In the genomic region with DNA sequence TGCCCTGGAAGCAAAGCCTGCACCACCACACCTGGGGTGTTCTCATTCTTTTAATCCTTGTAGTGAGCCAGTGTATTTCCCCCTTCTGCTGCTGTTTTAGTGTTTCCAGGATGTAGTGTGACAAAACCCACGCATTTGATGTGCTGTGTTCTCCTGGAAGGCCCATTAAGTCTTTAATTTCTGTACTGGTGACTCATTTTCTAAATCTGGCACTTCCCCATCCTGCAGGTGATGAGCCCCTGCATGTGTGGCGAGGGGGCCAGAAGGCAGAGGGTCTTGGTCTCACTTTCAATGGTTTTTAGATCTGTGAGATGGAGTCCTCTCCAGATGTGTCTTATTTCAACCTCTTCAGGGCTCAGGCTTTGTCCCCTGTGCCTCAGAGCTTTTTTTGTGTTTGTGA, we compare ENCODE assay signal across 23 mouse cellular contexts. TPM values are rescaled to one million over a fixed set of nuclear protein-coding genes. Genes with fewer than 3 reads are reported as not detected.
DNase-seq lines count a peak whose midpoint lies in the region; TF ChIP-seq lines count a peak whose summit lies in the region.
"Had no signal": no experiment of that assay in that cellular context is flagged by ENCODE, and none has a peak within 500 bp of the region (broad histone marks: within the 10 kb centered on the region; RNA-seq: fewer than 3 reads in every experiment).

No protein-coding gene starts in this region.

- no peak for DNase-seq in testis, postnatal 10 days (ENCODE audit: low spot score)
- DNase-seq in brain, adult 2 months (ENCODE audit: low read depth, low spot score): peak; percentile 33
- no peak for DNase-seq in Muller cell, postnatal 12 days (ENCODE audit: inconsistent ontology term)
- no peak for DNase-seq in cerebellum, adult 9-10 months
- DNase-seq: adrenal gland, adult 2 months; adrenal gland, postnatal 14 days; cerebellum, adult 18-20 months; cerebellum, adult 9-11 months; cerebellum, postnatal 25 days; gastrocnemius, postnatal 10 days; gastrocnemius, postnatal 36 days; heart, adult 2 months; heart, postnatal 14 days; heart, postnatal 4 days had no signal

- no peaks in the 10 kb centered on the region for H3K27me3 ChIP-seq in testis, adult 2 months (ENCODE audit: control insufficient read depth, insufficient read depth, low read length)
- H3K27me3 ChIP-seq in small intestine, adult 2 months (ENCODE audit: control insufficient read depth, insufficient read depth, low read length): no peaks in the 10 kb centered on the region
- H3K27me3 ChIP-seq: embryonic facial prominence, embryonic 13.5 days; forebrain, embryonic 13.5 days; heart, embryonic 13.5 days; hindbrain, embryonic 15.5 days; intestine, embryonic 15.5 days had no signal

- 0 out of 2 replicates have a peak overlapping the region, but pooled peaks have one; percentile 19 for H3K27ac ChIP-seq in testis, adult 2 months (ENCODE audit: control insufficient read depth, insufficient read depth, low read depth, low read length)
- peak overlapping the region; percentile 22 for H3K27ac ChIP-seq in small intestine, adult 2 months (ENCODE audit: insufficient read depth, low read depth, low read length)
- H3K27ac ChIP-seq: embryonic facial prominence, embryonic 13.5 days; forebrain, embryonic 10.5 days; forebrain, embryonic 13.5 days; heart, adult 2 months; heart, embryonic 10.5 days; heart, embryonic 13.5 days; hindbrain, embryonic 15.5 days; intestine, embryonic 15.5 days had no signal

- H3K4me1 ChIP-seq in testis, adult 2 months (ENCODE audit: control insufficient read depth, insufficient read depth, low read length): peaks cover 2% of the 10 kb centered on the region
- no peaks in the 10 kb centered on the region for H3K4me1 ChIP-seq in small intestine, adult 2 months (ENCODE audit: control insufficient read depth, insufficient read depth, insufficient read length, low read length)
- H3K4me1 ChIP-seq: embryonic facial prominence, embryonic 13.5 days; forebrain, embryonic 10.5 days; forebrain, embryonic 13.5 days; heart, embryonic 13.5 days; hindbrain, embryonic 15.5 days; intestine, embryonic 15.5 days had no signal

- no peak overlapping the region for H3K4me3 ChIP-seq in testis, adult 2 months (ENCODE audit: control insufficient read depth, low read depth, low read length)
- H3K4me3 ChIP-seq in small intestine, adult 2 months (ENCODE audit: low read depth, low read length): no peak overlapping the region
- H3K4me3 ChIP-seq: embryonic facial prominence, embryonic 13.5 days; forebrain, embryonic 10.5 days; forebrain, embryonic 13.5 days; heart, adult 2 months; heart, embryonic 10.5 days; heart, embryonic 13.5 days; hindbrain, embryonic 15.5 days; intestine, embryonic 15.5 days had no signal

- peaks cover 3% of the 10 kb centered on the region for H3K36me3 ChIP-seq in testis, adult 2 months (ENCODE audit: control insufficient read depth, insufficient read depth, low read length)
- H3K36me3 ChIP-seq in small intestine, adult 2 months (ENCODE audit: control insufficient read depth, insufficient read depth, low read length): peaks cover 75% of the 10 kb centered on the region

- no peak for TF ChIP-seq CTCF in testis, adult 2 months (IDR thresholded peaks at IDR 0.05; ENCODE audit: control insufficient read depth, insufficient read depth, insufficient replicate concordance, low read depth, low read length)
- no peak for TF ChIP-seq CTCF in small intestine, adult 2 months (IDR thresholded peaks at IDR 0.05; ENCODE audit: extremely low read depth, insufficient read length, insufficient replicate concordance, low read depth, low read length)

- TF ChIP-seq POLR2A in testis, adult 2 months (IDR thresholded peaks at IDR 0.05; ENCODE audit: control insufficient read depth, low read depth, low read length): no peak
- TF ChIP-seq POLR2A in small intestine, adult 2 months (IDR thresholded peaks at IDR 0.05; ENCODE audit: low read depth, low read length): no peak

- WGBS in small intestine, adult 2 months: 84% methylated on average over 2 of the region's 2 CpGs

RNA-seq across cellular contexts. Expression of a gene that starts 12.7 kb away (rescaled TPM):
- polyA plus RNA-seq in testis, adult 2 months (2012; rRNA removed): 12.2 and 13.6 TPM in 2 replicates
- polyA plus RNA-seq in small intestine, adult 2 months (2012; rRNA removed): 1.7 and 2.8 TPM in 2 replicates

RNA-seq across cellular contexts. Expression of a gene that starts 44.2 kb away (rescaled TPM):
- 204 and 209 TPM in 2 replicates for polyA plus RNA-seq in testis, adult 2 months (2012; rRNA removed)
- polyA plus RNA-seq in small intestine, adult 2 months (2012; rRNA removed): 7.6 and 28.9 TPM in 2 replicates
